Mouse (Mus musculus) thymus, adult 2 months (tissue): Measurements from ENCODE around the gene Golga7b.

Source experiments
- CTCF ChIP-seq: fragments of 200-500 bp; IDR thresholded peaks from 2 replicates; pipeline ENCODE4 v1.5.1; 2012; ENCODE audit warnings: mild to moderate bottlenecking, control low read depth, low read length, moderate library complexity, borderline replicate concordance; ENCODE audit not compliant: control insufficient read depth, poor library complexity, insufficient read depth; ENCODE audit errors: extremely low read depth
- POLR2A ChIP-seq: fragments of 200-500 bp; IDR thresholded peaks from 2 replicates; pipeline ENCODE4 v1.6.1; 2012; ENCODE audit warnings: mild to moderate bottlenecking, low read length, control low read depth, moderate library complexity; ENCODE audit not compliant: control insufficient read depth, poor library complexity, insufficient read depth; ENCODE audit errors: extremely low read depth

GRCm38 (mm10) chr19:42316998-42317397 is 69.6 kb downstream of the Golga7b start:
- TF ChIP-seq CTCF (no peak), POLR2A (no peak)
